Mouse (Mus musculus) cerebellum, adult 11 months (tissue): Measurements from ENCODE around the gene 1700013H16Rik.
A peak's percentile ranks its signal among the peaks of the same experiment; 100 is the strongest.
"Not testable (repeated sequence)": the region's sequence is repeated elsewhere in the genome, so short reads cannot be mapped to it uniquely, and the experiment has no call there.

Experiments used
- DNase-seq: peaks from one replicate; pipeline ENCODE4 v3.0.0; 2022

The 1700013H16Rik gene

GRCm38 (mm10) chrX:53757736-53758135 is at the start of gene 1700013H16Rik:
Gene 1700013H16Rik, minus strand, starts transcription at chrX:53757831.
- no peak for DNase-seq

GRCm38 (mm10) chrX:53799074-53799473 is 41.4 kb upstream of the 1700013H16Rik start:
- no peak for DNase-seq

- DNase-seq, result not testable (repeated sequence)
Observed at GRCm38 (mm10) chrX:53797519-53797918, 39.9 kb upstream of the 1700013H16Rik start, which contains the start of gene Xlr. Gene Xlr, minus strand, starts transcription at chrX:53797706.

GRCm38 (mm10) chrX:53776276-53776675 is 18.6 kb upstream of the 1700013H16Rik start, which contains the start of gene Zfp36l3:
Gene Zfp36l3, minus strand, starts transcription at chrX:53776394.
- DNase-seq, result no peak

- no peak for DNase-seq
Observed at GRCm38 (mm10) chrX:53752851-53753250, 4.8 kb downstream of the 1700013H16Rik start.

- DNase-seq, result no peak
Observed at GRCm38 (mm10) chrX:53728967-53729366, 28.7 kb downstream of the 1700013H16Rik start.

GRCm38 (mm10) chrX:53724596-53724995 is 33.0 kb downstream of the 1700013H16Rik start, which contains the start of gene 4930502E18Rik:
Gene 4930502E18Rik, plus strand, starts transcription at chrX:53724826.
- no peak for DNase-seq

GRCm38 (mm10) chrX:53716323-53717182 is 41.1 kb downstream of the 1700013H16Rik start:
- peak; percentile 51 for DNase-seq

- DNase-seq, result no peak
Observed at GRCm38 (mm10) chrX:53715942-53716322, 41.7 kb downstream of the 1700013H16Rik start.

- no peak for DNase-seq
Observed at GRCm38 (mm10) chrX:53702673-53703072, 55.0 kb downstream of the 1700013H16Rik start.

GRCm38 (mm10) chrX:53699225-53699624 is 58.4 kb downstream of the 1700013H16Rik start:
- no peak for DNase-seq

- DNase-seq, result no peak
Observed at GRCm38 (mm10) chrX:53694008-53694777, 63.4 kb downstream of the 1700013H16Rik start.

GRCm38 (mm10) chrX:53693141-53693540 is 64.5 kb downstream of the 1700013H16Rik start:
- no peak for DNase-seq
